Mouse (Mus musculus) CD4-positive, CD25-positive, alpha-beta regulatory T cell, adult 2 months (primary cell): Measurements from ENCODE around the gene Fam89b.

ENCODE experiments used
- DNase-seq: peaks from one replicate; pipeline ENCODE4 v3.0.0-alpha.2; 2012; ENCODE audit warnings: low read depth, low spot score

Fam89b gene

DNA sequence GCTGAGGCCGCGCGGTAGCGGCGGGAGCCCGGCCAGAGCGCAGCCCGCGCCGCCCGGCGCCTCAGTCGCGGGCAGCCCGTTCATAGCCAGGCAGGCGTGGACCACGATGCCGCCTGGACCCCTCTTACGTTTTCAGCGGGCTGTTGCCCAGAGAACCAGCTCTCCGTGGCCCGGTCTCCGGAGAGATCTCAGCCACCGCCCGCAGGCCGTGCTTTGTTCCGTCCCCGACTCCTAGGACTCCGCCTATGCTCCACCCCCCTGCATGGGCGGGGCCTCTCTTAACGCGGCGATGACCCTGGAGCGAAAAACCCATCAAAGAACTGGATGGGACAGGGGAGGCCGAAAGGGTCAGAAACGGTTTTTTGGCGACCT is at the start of gene Fam89b:
Gene Fam89b (minus strand): TSS at position 210 of the 372 bp plus-strand sequence.
- peak; percentile 87 for DNase-seq

DNA sequence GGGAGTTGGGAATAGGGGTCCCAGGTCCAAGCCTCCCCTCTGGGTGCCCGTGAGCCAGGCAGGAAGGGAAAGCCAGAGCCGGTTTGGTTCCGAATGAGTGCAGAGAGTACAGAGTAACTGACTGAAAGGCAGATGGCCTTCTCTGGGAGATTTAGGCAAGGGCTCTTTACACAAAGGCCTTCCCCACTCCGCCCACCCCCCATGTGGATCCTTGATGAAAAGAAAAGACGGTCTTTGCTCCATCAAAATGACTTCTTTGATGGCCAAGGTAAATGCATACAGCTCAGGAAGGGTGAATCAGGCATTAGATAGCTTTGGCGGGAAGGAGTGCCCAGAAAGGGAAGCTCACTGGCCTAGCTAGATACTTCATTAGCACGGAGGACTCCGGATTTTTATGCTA is 48.9 kb upstream of the Fam89b start:
- no peak for DNase-seq

DNA sequence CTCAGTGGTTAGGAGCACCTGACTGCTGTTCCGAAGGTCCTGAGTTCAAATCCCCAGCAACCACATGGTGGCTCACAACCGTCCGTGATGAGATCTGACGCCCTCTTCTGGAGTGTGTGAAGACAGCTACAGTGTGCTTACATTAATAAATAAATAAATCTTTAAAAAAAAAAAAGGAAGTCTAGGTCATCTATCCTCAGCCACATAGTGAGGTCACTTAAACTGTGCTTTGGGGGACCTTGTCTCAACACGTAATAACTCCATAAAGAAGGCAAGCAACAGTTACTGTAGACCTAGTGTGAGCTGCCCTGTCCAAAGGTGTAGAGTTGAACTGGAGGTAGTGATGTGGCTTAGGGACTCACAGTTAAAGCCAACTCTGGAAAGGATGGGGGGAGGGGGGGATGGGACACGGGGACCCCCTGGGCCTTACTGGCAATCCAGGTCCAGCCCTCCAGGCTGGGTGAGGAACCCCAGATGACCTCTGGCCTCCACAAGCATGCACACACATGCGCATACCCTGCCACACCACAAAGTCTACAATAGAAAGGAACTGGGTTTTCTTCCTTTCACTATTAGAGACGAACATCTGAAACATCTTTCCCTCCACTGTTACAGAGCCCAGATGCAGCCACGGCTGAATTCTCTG is 48.1 kb upstream of the Fam89b start:
- no peak for DNase-seq

DNA sequence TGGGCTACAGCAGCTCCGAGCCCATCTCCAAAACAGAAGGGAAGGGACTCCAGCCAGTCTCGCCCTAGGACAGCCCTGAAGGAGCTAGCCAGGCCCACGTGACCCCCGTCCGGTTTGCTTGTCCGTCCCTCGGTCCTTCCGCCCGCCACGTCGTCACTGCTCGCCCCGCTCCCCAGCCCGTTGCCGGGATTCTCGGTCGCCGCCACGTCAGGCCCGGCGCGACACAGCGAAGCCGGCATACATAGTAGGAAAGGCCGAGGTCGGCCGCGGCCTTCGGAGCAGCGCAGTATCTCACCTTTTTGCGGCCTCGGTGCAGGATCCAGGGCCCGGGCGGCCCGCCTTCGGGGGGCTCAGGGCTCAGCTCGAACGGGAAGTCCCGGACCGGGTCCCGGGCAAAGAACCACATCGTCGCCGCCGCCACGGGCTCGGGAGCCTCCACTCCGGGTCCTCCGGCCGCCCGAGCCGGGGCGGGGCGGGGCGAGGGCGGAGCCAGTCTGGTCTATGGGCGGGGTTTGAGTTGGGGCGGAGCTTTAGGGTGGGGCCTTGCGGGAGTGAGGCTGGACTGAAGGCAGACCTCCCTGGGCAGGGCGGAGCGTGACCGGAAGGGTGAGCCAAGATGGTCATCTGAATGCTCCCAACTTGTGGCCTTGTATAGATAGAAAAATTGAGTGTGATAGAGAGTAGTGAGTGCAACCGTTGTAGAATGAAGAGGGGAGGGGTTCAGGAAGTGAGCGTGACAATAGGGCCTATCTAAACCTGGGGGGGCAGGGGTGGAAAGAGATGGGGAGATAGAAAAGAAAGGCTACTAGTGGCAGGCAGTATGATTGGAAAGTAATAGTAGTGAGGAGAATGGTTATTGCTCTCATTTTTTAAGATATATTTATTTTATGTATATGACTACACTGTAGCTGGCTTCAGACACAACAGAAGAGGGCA is 41.7 kb upstream of the Fam89b start, which contains the start of gene Scyl1:
Gene Scyl1 (minus strand): TSS at position 495 of the 936 bp plus-strand sequence.
- peak; percentile 90 for DNase-seq

- DNase-seq, result no peak
Measured at GRCm38 (mm10) chr19:5770311-5770710, 40.9 kb upstream of the Fam89b start.

DNA sequence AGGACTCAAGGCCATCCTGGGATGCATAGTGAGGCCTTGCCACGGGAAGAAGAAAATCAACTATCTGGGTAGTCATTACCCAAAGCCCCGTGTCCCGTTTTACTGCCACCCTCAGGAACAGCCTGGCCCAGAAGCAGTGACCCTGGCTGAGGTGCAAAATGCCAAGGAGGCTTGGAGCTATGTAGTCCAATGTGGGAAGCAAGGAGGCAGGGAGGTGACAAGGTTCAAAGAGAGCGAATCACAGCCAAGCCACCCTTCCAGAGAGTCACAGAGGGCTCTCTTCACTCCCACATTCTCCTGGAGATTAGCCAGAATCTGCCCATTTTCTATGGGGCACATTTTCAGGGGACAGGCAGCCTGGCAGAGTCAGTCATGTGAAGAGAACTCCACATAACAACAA is 37.8 kb upstream of the Fam89b start:
- DNase-seq, result no peak

DNA sequence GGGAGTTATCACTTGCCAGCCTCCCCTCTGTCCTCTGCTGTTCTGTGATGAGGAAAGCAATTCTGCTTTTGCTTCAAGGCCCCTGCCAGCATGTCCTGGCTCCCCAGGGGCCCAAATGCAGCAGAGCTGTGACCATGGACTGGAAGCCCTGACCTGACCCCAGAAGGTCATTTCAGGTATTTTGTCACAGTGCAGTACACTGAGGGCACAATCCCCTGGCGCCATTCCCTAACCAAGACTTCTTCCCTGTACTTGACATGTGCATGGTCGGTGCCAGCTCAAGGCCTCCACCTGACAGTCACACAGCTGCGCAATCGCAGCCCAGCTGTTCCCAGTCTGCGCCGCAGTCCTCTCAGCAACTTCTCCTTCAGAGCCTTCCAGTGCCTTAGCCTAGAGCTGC is 33.7 kb upstream of the Fam89b start:
- no peak for DNase-seq

DNA sequence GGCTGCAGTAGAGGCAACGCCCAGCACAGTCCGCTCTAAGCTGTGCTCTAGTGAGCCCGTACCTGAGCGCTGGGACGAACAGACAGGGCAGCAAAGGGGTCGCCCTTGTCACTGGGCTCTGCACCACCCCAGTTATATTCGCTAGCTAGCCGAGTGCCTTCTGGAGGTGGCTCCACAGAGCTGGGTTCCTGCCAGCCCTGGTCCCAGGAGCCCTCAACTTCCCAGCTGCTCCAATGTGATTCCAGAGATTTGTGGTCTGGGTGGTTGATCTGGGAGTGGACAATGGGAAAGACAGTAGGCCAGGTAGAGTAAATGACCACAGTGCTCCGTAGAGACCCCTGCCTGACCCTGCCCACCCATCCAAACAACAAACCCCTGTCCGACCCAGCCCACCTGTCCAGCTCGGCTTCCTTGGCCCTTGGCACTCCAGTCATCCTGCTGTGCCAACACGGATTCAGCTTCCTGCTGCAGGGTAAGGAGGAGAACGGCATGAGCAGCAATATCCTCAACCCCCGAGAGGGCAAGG is 29.5 kb upstream of the Fam89b start:
- DNase-seq, result no peak

GRCm38 (mm10) chr19:5756991-5757636 is 27.7 kb upstream of the Fam89b start:
- no peak for DNase-seq

- no peak for DNase-seq
Measured at GRCm38 (mm10) chr19:5756321-5756985, 27.0 kb upstream of the Fam89b start.

- peak; percentile 75 for DNase-seq
Measured at GRCm38 (mm10) chr19:5751742-5752141, 22.3 kb upstream of the Fam89b start.

- DNase-seq, result no peak
Measured at GRCm38 (mm10) chr19:5750951-5751350, 21.5 kb upstream of the Fam89b start.

GRCm38 (mm10) chr19:5749476-5749875 is 20.0 kb upstream of the Fam89b start:
- DNase-seq, result no peak

GRCm38 (mm10) chr19:5746907-5747363 is 17.5 kb upstream of the Fam89b start:
- no peak for DNase-seq

DNA sequence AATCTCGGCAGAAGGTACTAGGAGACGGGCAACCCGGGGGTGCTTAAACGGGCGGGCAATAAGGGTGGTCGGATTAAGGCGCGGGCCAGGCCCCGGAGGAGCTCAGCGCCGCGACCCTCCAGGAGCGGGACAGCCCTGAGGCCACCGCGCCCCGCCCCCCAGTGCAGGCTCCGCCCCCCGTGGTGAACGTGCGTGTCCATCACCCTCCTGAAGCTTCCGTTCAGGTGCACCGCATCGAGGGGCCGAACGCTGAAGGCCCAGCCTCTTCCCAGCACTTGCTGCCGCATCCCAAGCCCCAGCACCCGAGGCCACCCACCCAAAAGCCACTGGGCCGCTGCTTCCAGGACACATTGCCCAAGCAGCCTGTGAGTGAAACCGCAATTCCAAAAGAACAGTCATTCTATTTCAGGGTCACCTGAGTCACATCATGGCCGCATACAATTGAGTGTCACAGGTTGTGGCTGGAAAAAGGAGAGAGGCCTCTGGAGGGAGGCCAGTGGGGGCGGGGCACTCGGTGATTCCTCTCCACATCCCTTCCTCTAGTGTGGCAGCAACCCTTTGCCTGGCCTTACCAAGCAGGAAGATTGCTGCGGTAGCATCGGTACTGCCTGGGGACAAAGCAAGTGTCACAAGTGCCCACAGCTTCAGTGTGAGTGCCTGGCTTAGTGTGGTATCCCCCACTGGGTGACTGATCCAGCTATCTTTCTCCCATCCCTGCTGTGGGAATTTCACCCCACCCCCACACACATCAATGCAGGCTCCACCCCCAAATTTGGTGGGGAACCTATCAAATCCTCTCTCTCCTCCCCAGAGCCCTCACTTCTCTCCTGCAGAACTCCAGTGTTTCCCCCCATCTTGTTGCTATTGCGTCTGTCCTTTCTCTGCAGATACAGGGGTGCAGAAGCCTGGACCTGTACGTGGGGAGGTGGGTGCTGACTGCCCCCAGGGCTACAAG is 16.6 kb upstream of the Fam89b start:
- DNase-seq, result no peak

GRCm38 (mm10) chr19:5743576-5743975 is 14.1 kb upstream of the Fam89b start:
- no peak for DNase-seq

DNA sequence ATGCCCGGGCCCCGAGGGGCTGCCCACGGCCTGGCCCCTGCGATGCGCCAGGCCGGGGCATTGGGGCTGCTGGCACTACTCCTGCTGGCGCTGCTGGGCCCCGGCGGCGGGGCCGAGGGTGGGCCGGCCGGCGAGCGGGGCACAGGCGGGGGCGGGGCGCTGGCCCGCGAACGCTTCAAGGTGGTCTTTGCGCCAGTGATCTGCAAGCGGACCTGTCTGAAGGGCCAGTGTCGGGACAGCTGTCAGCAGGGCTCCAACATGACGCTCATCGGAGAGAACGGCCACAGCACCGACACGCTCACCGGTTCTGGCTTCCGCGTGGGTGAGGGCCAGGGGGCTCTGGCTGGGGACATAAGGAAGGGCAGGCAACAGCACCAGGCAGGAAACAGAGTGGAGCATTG is 12.8 kb upstream of the Fam89b start:
- DNase-seq, result no peak

DNA sequence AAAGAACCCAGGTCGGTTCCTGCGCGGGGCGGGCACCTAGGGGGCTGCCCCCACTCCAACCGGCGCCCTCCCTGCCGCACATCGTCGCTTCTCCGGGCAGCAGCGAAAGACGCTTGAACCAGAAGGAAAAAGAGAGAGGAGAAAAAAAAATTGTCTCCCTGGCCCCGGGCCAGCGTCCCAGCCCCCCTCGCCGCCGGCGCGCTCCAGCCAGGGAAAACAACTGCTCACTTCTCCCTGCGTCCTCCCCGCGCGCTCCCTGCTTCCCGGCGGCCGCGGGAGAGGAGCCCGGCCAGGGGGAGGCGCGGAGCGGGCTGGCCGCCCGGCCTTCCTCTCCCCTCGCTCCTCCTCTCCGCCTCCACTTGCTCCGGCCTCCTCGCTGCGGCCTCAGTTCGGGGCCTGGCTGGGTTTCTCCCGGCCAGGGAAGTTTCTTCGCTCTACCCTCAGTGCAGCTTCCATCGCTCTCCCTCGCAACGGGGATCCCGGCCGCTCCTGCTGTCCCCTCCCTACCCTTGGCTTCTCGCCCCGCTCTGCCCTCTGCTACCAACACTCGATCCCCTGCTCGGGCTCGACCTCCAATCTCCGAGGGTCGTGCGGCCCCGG is 12.3 kb upstream of the Fam89b start:
- no peak for DNase-seq

DNA sequence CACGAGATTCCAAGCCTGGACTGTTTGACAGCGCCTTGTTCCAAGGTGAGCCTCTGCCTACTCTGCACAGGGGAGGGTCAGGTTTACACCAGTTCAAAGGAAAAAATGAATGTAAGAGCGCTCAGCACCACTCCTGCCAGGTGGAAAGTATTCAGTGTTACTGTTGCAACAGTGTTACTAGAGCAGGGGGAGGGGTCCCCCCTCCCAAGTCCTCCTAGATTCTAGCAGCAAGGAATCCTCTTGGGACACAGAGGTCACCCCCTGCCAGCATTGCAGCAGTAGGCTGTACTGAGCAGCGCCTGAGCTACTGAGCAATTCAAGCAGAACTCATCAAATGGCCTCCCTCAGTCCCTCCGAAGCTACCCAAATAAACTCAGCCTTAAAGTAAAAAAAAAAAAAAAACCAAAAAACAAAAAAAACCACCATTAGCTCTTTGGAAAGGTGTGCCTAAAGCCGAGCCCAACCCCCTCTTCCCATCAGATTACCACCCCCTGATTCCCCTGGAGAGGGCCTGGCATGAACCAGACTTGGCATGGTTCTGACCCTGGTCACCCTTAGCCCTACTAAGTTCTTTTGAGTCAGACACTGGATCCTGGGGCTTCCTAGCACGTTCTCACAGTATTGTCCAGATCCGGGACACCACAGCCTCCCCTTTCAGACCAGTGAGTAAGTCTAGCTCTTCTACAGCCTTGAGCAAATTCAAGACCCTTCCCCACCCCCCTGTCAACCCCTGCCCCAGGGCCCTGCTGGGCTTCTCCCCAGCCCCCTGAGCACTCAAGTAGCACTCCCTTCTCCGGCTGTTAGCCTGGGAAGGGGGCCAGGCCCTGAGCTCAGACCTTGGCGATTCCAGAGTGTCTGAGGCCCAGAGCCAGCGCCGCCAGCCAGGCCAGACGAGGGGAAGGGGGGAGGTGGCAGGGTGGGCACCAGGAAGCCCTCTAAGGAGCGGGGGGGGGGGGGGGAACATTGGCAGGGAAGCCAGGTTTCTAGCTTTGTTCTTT is 11.2 kb upstream of the Fam89b start, which contains the start of gene Ltbp3:
Gene Ltbp3 (plus strand): TSS at position 585 of the 998 bp plus-strand sequence.
- no peak for DNase-seq
